Mouse (Mus musculus) cerebellum, adult 11-12 months (tissue): ENCODE results near the gene March8.

Experiments used
- DNase-seq: peaks from one replicate; pipeline ENCODE4 v3.0.0; 2022

March8 gene

GRCm38 (mm10) chr6:116374136-116374535 is 36.3 kb downstream of the March8 start:
- DNase-seq, result no peak

GRCm38 (mm10) chr6:116374618-116375017 is 36.8 kb downstream of the March8 start:
- DNase-seq, result no peak

- no peak for DNase-seq
Measured at GRCm38 (mm10) chr6:116378892-116379291, 41.1 kb downstream of the March8 start.

GRCm38 (mm10) chr6:116380157-116380556 is 42.3 kb downstream of the March8 start:
- no peak for DNase-seq

GRCm38 (mm10) chr6:116381605-116382004 is 43.8 kb downstream of the March8 start:
- DNase-seq, result no peak

- DNase-seq, result no peak
Measured at GRCm38 (mm10) chr6:116383582-116383981, 45.8 kb downstream of the March8 start.

- DNase-seq, result no peak
Measured at GRCm38 (mm10) chr6:116385194-116386044, 47.6 kb downstream of the March8 start.

GRCm38 (mm10) chr6:116386045-116386415 is 48.2 kb downstream of the March8 start:
- DNase-seq, result no peak

GRCm38 (mm10) chr6:116386506-116386905 is 48.7 kb downstream of the March8 start:
- no peak for DNase-seq

GRCm38 (mm10) chr6:116388068-116388467 is 50.2 kb downstream of the March8 start:
- DNase-seq, result no peak

- DNase-seq, result no peak
Measured at GRCm38 (mm10) chr6:116389481-116389880, 51.7 kb downstream of the March8 start.

GRCm38 (mm10) chr6:116394916-116395648 is 57.3 kb downstream of the March8 start:
- DNase-seq, result no peak

- DNase-seq, result no peak
Measured at GRCm38 (mm10) chr6:116397621-116398020, 59.8 kb downstream of the March8 start.

- no peak for DNase-seq
Measured at GRCm38 (mm10) chr6:116398136-116398535, 60.3 kb downstream of the March8 start.

- peak; percentile 92 for DNase-seq
Measured at GRCm38 (mm10) chr6:116401746-116402423, 64.1 kb downstream of the March8 start.

GRCm38 (mm10) chr6:116402426-116402825 is 64.6 kb downstream of the March8 start:
- peak; percentile 41 for DNase-seq

- no peak for DNase-seq
Measured at GRCm38 (mm10) chr6:116405243-116405642, 67.4 kb downstream of the March8 start.

GRCm38 (mm10) chr6:116405715-116406114 is 67.9 kb downstream of the March8 start:
- DNase-seq, result no peak

- no peak for DNase-seq
Measured at GRCm38 (mm10) chr6:116406152-116406551, 68.3 kb downstream of the March8 start.

- DNase-seq, result no peak
Measured at GRCm38 (mm10) chr6:116406680-116407079, 68.9 kb downstream of the March8 start.

- DNase-seq, result no peak
Measured at GRCm38 (mm10) chr6:116407216-116407615, 69.4 kb downstream of the March8 start.

- DNase-seq, result no peak
Measured at GRCm38 (mm10) chr6:116407956-116408657, 70.3 kb downstream of the March8 start.

GRCm38 (mm10) chr6:116410436-116410835 is 72.6 kb downstream of the March8 start:
- DNase-seq, result no peak
